Mouse (Mus musculus) MEL (cell line): ENCODE measurements around the gene Olfr1202.

ENCODE experiments used
- GATA1 ChIP-seq: IDR thresholded peaks from 2 replicates; pipeline ENCODE4 v1.6.1; 2011; ENCODE audit warnings: low read depth, low read length, improper control_type of control experiment
- MAX ChIP-seq: IDR thresholded peaks from 2 replicates; pipeline ENCODE4 v1.6.1; 2011; ENCODE audit warnings: low read length, improper control_type of control experiment
- POLR2A ChIP-seq, 2 experiments: IDR thresholded peaks; 2 replicates each; pipeline ENCODE4 v1.6.1; 2011 to 2012; ENCODE audit warnings: low read length in 2 of 2, mild to moderate bottlenecking in 2 of 2, control low read depth in 1 of 2, improper control_type of control experiment in 1 of 2, low read depth in 1 of 2, moderate library complexity in 1 of 2; ENCODE audit not compliant: control insufficient read depth in 1 of 2, insufficient read depth in 1 of 2, poor library complexity in 1 of 2
- USF2 ChIP-seq, 2 experiments: IDR thresholded peaks; 2 replicates each; pipeline ENCODE4 v1.6.1; 2011 to 2012; ENCODE audit warnings: improper control_type of control experiment in 2 of 2, low read length in 2 of 2, borderline replicate concordance in 1 of 2, inconsistent platforms in 1 of 2, low read depth in 1 of 2, mild to moderate bottlenecking in 1 of 2; ENCODE audit not compliant: insufficient read depth in 1 of 2

DNA sequence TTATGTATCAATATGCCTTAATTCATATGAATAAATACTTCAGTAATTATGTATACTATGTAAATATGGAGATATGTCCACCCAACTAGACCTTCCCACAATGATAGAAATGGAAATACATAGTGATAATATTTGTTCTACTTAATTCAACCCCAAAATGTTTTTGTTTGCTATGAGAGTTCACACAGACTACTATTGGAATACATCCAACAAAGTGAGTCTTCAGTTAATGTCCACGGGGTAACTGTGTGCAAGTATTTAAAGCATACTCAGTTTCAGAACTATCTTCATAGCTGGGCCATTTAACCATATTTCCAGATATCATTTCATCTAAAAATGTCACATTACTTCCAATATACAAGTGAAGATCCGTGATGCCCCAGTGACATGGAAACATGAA, 48.6 kb downstream of the Olfr1202 start, which contains the start of gene Olfr1206:
- no peak for TF ChIP-seq POLR2A (IDR thresholded peaks at IDR 0.05; ENCODE audit: control insufficient read depth in 1 of 2, insufficient read depth in 1 of 2, low read depth in 1 of 2, low read length in 2 of 2, poor library complexity in 1 of 2)
- no peak for TF ChIP-seq MAX
- TF ChIP-seq USF2 (IDR thresholded peaks at IDR 0.05; ENCODE audit: borderline replicate concordance in 1 of 2, insufficient read depth in 1 of 2, low read depth in 1 of 2, low read length in 2 of 2), result no peak
- TF ChIP-seq GATA1, result no peak
